Mouse (Mus musculus): ENCODE measurements around the gene Eif3g.

GRCm38 (mm10) chr9:20872991-20873390 lies 25.4 kb downstream of the Eif3g start:
- TF ChIP-seq CTCF (IDR thresholded peaks at IDR 0.05; ENCODE audit: insufficient read depth, low read depth, low read length) (no peak), POLR2A (IDR thresholded peaks at IDR 0.05; ENCODE audit: insufficient read depth, low read depth, low read length) (no peak)

All from olfactory bulb, adult 2 months (tissue).